Mouse (Mus musculus) heart, adult 2 months (tissue): ENCODE data around the gene Gal3st3. TPM values are rescaled to one million over a fixed set of nuclear protein-coding genes. Genes with fewer than 3 reads are reported as not detected.

ENCODE experiments used
- DNase-seq, 2 experiments: peaks; one replicate each; pipeline ENCODE4 v3.0.0; 2021
- H3K27ac ChIP-seq: fragments of 200-600 bp; 2 replicates; pipeline ENCODE4 v1.8.1; 2022
- H3K27me3 ChIP-seq: fragments of 200-500 bp; 2 replicates; pipeline ENCODE4 v1.6.1; 2012; ENCODE audit warnings: mild to moderate bottlenecking, low read length, inconsistent platforms, mixed read lengths; ENCODE audit not compliant: control insufficient read depth, insufficient read depth
- H3K36me3 ChIP-seq: fragments of 200-500 bp; 2 replicates; pipeline ENCODE4 v1.6.1; 2012; ENCODE audit warnings: low read length, inconsistent platforms; ENCODE audit not compliant: control insufficient read depth, insufficient read depth
- H3K4me1 ChIP-seq: fragments of 200-500 bp; 2 replicates; pipeline ENCODE4 v1.6.1; 2011; ENCODE audit warnings: low read length; ENCODE audit not compliant: control insufficient read depth, insufficient read depth
- H3K4me3 ChIP-seq: fragments of 200-600 bp; 2 replicates; pipeline ENCODE4 v1.8.1; 2022
- H3K79me2 ChIP-seq: fragments of 200-500 bp; replicated peaks from 2 replicates; pipeline ENCODE4 v1.6.1; 2012; ENCODE audit warnings: mild to moderate bottlenecking, inconsistent platforms, low read length, moderate library complexity, mixed read lengths; ENCODE audit not compliant: control insufficient read depth, insufficient read depth
- H3K9ac ChIP-seq: fragments of 200-500 bp; 2 replicates; pipeline ENCODE4 v1.6.1; 2012; ENCODE audit warnings: low read depth, mild to moderate bottlenecking, control low read depth, inconsistent platforms, low read length, mixed read lengths
- CTCF ChIP-seq: fragments of 200-600 bp; IDR thresholded peaks from 2 replicates; pipeline ENCODE4 v1.8.1; 2022; ENCODE audit warnings: antibody characterized with exemption, mild to moderate bottlenecking, moderate library complexity
- EP300 ChIP-seq: fragments of 200-500 bp; IDR thresholded peaks from 2 replicates; pipeline ENCODE4 v1.6.1; 2011; ENCODE audit warnings: low read depth, low read length, control low read depth; ENCODE audit not compliant: insufficient read depth
- POLR2A ChIP-seq: fragments of 200-500 bp; IDR thresholded peaks from 2 replicates; pipeline ENCODE4 v1.6.1; 2011; ENCODE audit warnings: mild to moderate bottlenecking, low read depth, low read length, control low read depth; ENCODE audit not compliant: insufficient read depth
- WGBS: fragments of 180-500 bp; shearing (Covaris S2); methylation state at CpG from one replicate; pipeline ENCODE4 v1.1.7; 2018; 5-methylcytosine and 5-hydroxymethylcytosine counted together
- intact Hi-C: fragments of 180-260 bp; cut with DNase I; formaldehyde crosslinking; loops from one replicate; pipeline ENCODE4 v1.15.1; 2025
- polyA plus RNA-seq: library from polyadenylated mRNA; depleted of rRNA; stranded (reverse); fragments of >200 nt; gene quantifications from 2 replicates; pipeline ENCODE4 v1.2.3, GENCODE M21; 2012
- total RNA-seq, 2 experiments: library from RNA; stranded (reverse); gene quantifications; 2 replicates each; pipeline ENCODE4 v1.2.3; 2021

The Gal3st3 gene
- total and polyA plus RNA-seq, 3 experiments, result 27.2 to 36.1 (median 29.9) TPM

- intact Hi-C loops, result no loop called here
- H3K27ac ChIP-seq, result no peak overlapping the region
- H3K36me3 ChIP-seq, result no peaks in the 10 kb centered on the region
- H3K27me3 ChIP-seq, result no peaks in the 10 kb centered on the region
- WGBS, result 84% methylated on average over 8 of the region's 8 CpGs
- no peak for DNase-seq
- TF ChIP-seq POLR2A (no peak), EP300 (no peak), CTCF (no peak)
- no peaks in the 10 kb centered on the region for H3K4me1 ChIP-seq
- no peak overlapping the region for H3K9ac ChIP-seq
- H3K4me3 ChIP-seq, result no peak overlapping the region
- H3K79me2 ChIP-seq, result no peaks in the 10 kb centered on the region
Measured at GRCm38 (mm10) chr19:5313189-5313588, 15.1 kb downstream of the Gal3st3 start.

DNA sequence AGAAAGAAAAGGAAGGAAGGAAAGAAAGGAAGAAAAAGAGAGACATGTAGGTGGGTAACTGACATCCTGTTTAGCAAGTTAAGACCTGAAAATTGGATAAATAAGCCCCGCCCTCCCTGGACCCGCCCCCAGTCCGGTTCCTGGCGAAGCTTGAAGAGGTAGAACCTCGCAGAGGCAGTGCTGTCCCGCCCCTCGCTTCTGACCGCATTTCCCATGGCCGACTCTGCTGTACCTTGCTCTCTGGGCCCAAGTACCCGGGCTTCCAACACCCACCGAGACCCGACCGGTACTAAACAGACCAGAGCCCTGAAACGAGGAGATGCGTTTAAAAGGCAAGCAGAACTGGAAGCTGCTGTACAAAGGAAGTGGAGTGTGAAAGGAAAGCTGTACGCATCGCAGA is 25.7 kb downstream of the Gal3st3 start:
- H3K27ac ChIP-seq, result no peak overlapping the region
- no peaks in the 10 kb centered on the region for H3K36me3 ChIP-seq
- TF ChIP-seq POLR2A, result no peak
- intact Hi-C loops, result no loop called here
- H3K27me3 ChIP-seq, result no peaks in the 10 kb centered on the region
- H3K79me2 ChIP-seq, result no peaks in the 10 kb centered on the region
- no peak overlapping the region for H3K9ac ChIP-seq
- 43% methylated on average over 17 of the region's 17 CpGs for WGBS
- no peak overlapping the region for H3K4me3 ChIP-seq
- no peaks in the 10 kb centered on the region for H3K4me1 ChIP-seq
- DNase-seq, result no peak

DNA sequence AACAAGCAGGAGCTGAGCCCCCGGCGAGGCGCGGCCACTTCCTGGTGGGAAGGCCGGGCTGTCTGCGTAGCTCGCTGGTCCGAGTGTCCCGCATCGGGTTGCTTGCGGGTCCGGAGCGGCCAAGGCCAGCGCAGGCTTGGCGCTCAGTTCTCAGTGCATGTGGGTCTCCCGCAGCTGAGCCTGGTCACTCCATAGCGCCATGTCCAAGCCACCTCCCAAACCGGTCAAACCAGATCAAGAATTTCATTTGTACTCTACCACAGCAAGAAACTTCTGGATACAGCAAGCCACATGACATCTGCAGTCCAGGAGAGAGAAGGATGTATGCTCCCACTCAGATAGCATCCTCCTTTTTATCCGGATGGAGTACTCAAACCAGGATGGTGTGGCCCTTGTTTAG is 29.8 kb downstream of the Gal3st3 start:
- intact Hi-C loops, result no loop called here
- no peak for DNase-seq
- TF ChIP-seq CTCF, result no peak
- TF ChIP-seq EP300, result no peak
- TF ChIP-seq POLR2A, result no peak
- no peaks in the 10 kb centered on the region for H3K27me3 ChIP-seq
- no peaks in the 10 kb centered on the region for H3K4me1 ChIP-seq
- no peak overlapping the region for H3K27ac ChIP-seq
- H3K9ac ChIP-seq, result no peak overlapping the region
- no peak overlapping the region for H3K4me3 ChIP-seq
- WGBS, result 79% methylated on average over 19 of the region's 19 CpGs
- no peaks in the 10 kb centered on the region for H3K79me2 ChIP-seq
- H3K36me3 ChIP-seq, result no peaks in the 10 kb centered on the region

GRCm38 (mm10) chr19:5334741-5335140 is 36.6 kb downstream of the Gal3st3 start:
- Histone ChIP-seq H3K4me1 (no peaks in the 10 kb centered on the region), H3K27me3 (no peaks in the 10 kb centered on the region; the same call in 1 of the 2 replicates), H3K4me3 (no peak overlapping the region), H3K9ac (no peak overlapping the region), H3K79me2 (no peaks in the 10 kb centered on the region), H3K27ac (no peak overlapping the region), H3K36me3 (no peaks in the 10 kb centered on the region)
- 61% methylated on average over 5 of the region's 5 CpGs for WGBS
- no peak for DNase-seq
- TF ChIP-seq POLR2A (no peak), CTCF (no peak)
- intact Hi-C loops, result no loop called here

DNA sequence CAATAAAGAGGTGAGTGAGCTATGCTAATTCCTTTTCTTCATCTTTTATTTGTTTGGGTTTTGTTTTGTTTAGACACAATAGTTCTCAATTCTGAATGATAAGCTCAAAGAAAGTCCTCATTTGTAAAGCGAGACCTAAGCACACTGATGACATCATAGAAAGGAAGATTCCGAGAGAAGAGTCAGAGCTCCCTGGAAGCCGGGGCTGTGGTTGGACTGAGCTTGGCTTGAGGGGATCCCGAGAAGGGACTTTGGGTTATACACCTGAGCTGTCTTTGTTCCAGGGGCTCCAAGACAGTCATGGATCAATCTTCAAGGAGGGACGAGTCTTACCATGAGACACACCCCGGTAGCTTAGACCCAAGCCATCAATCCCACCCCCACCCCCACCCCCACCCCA is 37.3 kb downstream of the Gal3st3 start, which contains the start of gene Catsper1:
Catsper1 (plus strand) TSS at position 301 of the 400 bp plus-strand sequence.
- no peak for DNase-seq
- H3K27ac ChIP-seq, result no peak within 1 kb of the TSS

DNA sequence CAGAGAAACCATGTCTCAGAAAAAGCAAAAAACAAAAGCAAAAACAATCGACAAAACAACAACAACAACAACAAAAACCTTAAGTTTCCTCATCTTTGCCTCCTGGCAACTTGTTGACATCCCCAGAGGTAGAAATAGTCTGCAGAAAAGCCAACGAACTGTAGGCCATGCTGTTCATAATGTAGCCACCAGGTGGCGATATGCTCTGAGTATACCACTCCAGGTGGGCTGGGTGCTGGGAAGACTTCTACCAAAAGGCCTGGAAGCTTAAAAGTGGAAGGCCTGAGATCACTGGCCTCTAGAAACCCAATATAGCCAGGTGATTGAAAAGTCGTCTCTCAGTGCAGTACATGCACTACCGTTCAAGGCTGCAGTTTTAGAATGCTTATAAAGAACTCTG is 39.8 kb downstream of the Gal3st3 start:
- H3K36me3 ChIP-seq, result no peaks in the 10 kb centered on the region
- no peak overlapping the region for H3K9ac ChIP-seq
- peaks cover 6% of the 10 kb centered on the region for H3K4me1 ChIP-seq
- H3K79me2 ChIP-seq, result no peaks in the 10 kb centered on the region
- intact Hi-C loops, result loop anchor here (1.0 to 2.0 kb wide), 2 partner anchors 10 to 91 kb away; no protein-coding TSS in a partner anchor
- H3K4me3 ChIP-seq, result no peak overlapping the region
- H3K27ac ChIP-seq, result no peak overlapping the region
- peak; percentile 72 to 85 for DNase-seq
- 30% methylated on average over 5 of the region's 5 CpGs for WGBS
- no peaks in the 10 kb centered on the region; the same call in 1 of the 2 replicates for H3K27me3 ChIP-seq
- TF ChIP-seq CTCF (0 out of 2 replicates have a peak, but pooled peaks have one; percentile 100), EP300 (0 out of 2 replicates have a peak, but pooled peaks have one; percentile 42), POLR2A (no peak)

More for the DNA sequence above, 37.3 kb downstream of the Gal3st3 start, which contains the start of gene Catsper1:
- intact Hi-C loops, result no loop called here
- WGBS, result 82% methylated on average over 6 of the region's 6 CpGs
- H3K4me3 ChIP-seq, result no peak within 1 kb of the TSS
- H3K27me3 ChIP-seq, result no peaks in the 10 kb centered on the region; the same call in 1 of the 2 replicates
- no peaks in the 10 kb centered on the region for H3K4me1 ChIP-seq
- no peaks in the 10 kb centered on the region for H3K36me3 ChIP-seq
- no peak within 1 kb of the TSS for H3K9ac ChIP-seq
- H3K79me2 ChIP-seq, result no peaks in the 10 kb centered on the region
- TF ChIP-seq EP300, result no peak
- TF ChIP-seq POLR2A, result no peak
- no peak for TF ChIP-seq CTCF
